Mouse (Mus musculus): ENCODE data around the gene Abcd3. TPM values are rescaled to one million over a fixed set of nuclear protein-coding genes. Genes with fewer than 3 reads are reported as not detected.

Gene Abcd3
- total and polyA plus RNA-seq, 3 experiments, result 14.8 to 61.4 (median 29.9) TPM

- Histone ChIP-seq H3K36me3 (ENCODE audit: control insufficient read depth in 1 of 2, insufficient read depth in 2 of 2, low read length in 2 of 2) (peaks cover 0 to 12% of the 10 kb centered on the region in 2 experiments; a peak in 2 of 4 replicates), H3K79me2 (ENCODE audit: control insufficient read depth, insufficient read depth, low read length, poor library complexity) (no peaks in the 10 kb centered on the region), H3K27ac (ENCODE audit: control insufficient read depth, low read depth, low read length) (no peak overlapping the region), H3K27me3 (ENCODE audit: control insufficient read depth in 1 of 2, insufficient read depth in 2 of 2, low read length in 2 of 2) (no peaks in the 10 kb centered on the region), H3K9ac (ENCODE audit: control insufficient read depth, low read depth, low read length, poor library complexity, severe bottlenecking) (no peak overlapping the region), H3K4me3 (ENCODE audit: control insufficient read depth in 1 of 2, insufficient read depth in 1 of 2, low read depth in 2 of 2, low read length in 2 of 2) (no peak overlapping the region), H3K4me1 (ENCODE audit: control insufficient read depth in 1 of 2, insufficient read depth in 2 of 2, low read length in 2 of 2) (peaks cover 9 to 16% of the 10 kb centered on the region in 2 experiments), H3K9me3 (replicated peaks; ENCODE audit: insufficient read depth, low read length) (no peaks in the 10 kb centered on the region)
- DNase-seq (ENCODE audit: low read depth, low spot score), result no peak
- TF ChIP-seq MYC (IDR thresholded peaks at IDR 0.05; ENCODE audit: low read depth, low read length), result no peak
- TF ChIP-seq TBP (IDR thresholded peaks at IDR 0.05; ENCODE audit: low read depth, low read length), result no peak
- TF ChIP-seq ETS1 (IDR thresholded peaks at IDR 0.05; ENCODE audit: low read depth, low read length), result no peak
- no peak for TF ChIP-seq USF1 (IDR thresholded peaks at IDR 0.05; ENCODE audit: low read depth, low read length)
- no peak for TF ChIP-seq MXI1 (IDR thresholded peaks at IDR 0.05; ENCODE audit: low read depth, low read length)
- TF ChIP-seq CTCF (IDR thresholded peaks at IDR 0.05 in 2 of 3, conservative IDR thresholded peaks at IDR 0.05 in 1 of 3; ENCODE audit: control insufficient read depth in 1 of 3, insufficient read depth in 1 of 3, low read depth in 2 of 3, low read length in 3 of 3, poor library complexity in 1 of 3, severe bottlenecking in 1 of 3), result no peak
- no peak for TF ChIP-seq MYB (IDR thresholded peaks at IDR 0.05; ENCODE audit: low read depth, low read length)
- no peak for TF ChIP-seq BHLHE40 (IDR thresholded peaks at IDR 0.05; ENCODE audit: borderline replicate concordance, low read depth, low read length)
- no peak for TF ChIP-seq RCOR1 (IDR thresholded peaks at IDR 0.05; ENCODE audit: low read depth, low read length)
- no peak for TF ChIP-seq UBTF (IDR thresholded peaks at IDR 0.05; ENCODE audit: borderline replicate concordance, insufficient read depth, low read depth, low read length)
- no peak for TF ChIP-seq CHD2 (IDR thresholded peaks at IDR 0.05; ENCODE audit: low read length)
- no peak for TF ChIP-seq GABPA (IDR thresholded peaks at IDR 0.05; ENCODE audit: low read depth, low read length)
- TF ChIP-seq TAL1 (IDR thresholded peaks at IDR 0.05; ENCODE audit: low read length), result no peak
- no peak for TF ChIP-seq KAT2A (conservative IDR thresholded peaks at IDR 0.05; ENCODE audit: low read depth, low read length)
- no peak for TF ChIP-seq HCFC1 (IDR thresholded peaks at IDR 0.05; ENCODE audit: low read depth, low read length)
Measured at GRCm38 (mm10) chr3:121840351-121840750, 25.2 kb upstream of the Abcd3 start.

DNA sequence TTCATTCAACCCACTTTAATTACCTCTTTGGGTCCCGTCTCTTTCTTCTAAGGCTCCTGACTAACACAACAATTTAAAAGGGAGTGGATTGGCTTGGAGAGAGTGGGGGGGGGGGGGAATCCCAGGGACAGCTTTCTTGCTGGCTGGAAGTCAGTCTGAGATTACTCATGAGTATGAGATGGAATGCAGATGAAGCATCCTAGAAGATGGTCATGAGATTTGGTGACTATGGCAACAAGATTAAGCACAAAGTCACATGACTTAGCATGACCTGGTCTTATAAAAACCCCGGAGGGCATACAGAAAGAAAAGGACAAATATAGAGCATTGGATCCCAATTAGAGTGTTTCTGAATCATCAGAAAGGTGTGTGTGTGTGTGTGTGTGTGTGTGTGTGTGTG, 19.6 kb upstream of the Abcd3 start:
- Histone ChIP-seq H3K9me3 (replicated peaks; ENCODE audit: insufficient read depth, low read length) (no peaks in the 10 kb centered on the region), H3K79me2 (ENCODE audit: control insufficient read depth, insufficient read depth, low read length, poor library complexity) (no peaks in the 10 kb centered on the region), H3K27ac (ENCODE audit: control insufficient read depth, low read depth, low read length) (no peak overlapping the region), H3K9ac (ENCODE audit: control insufficient read depth, low read depth, low read length, poor library complexity, severe bottlenecking) (no peak overlapping the region), H3K27me3 (ENCODE audit: control insufficient read depth in 1 of 2, insufficient read depth in 2 of 2, low read length in 2 of 2) (no peaks in the 10 kb centered on the region), H3K36me3 (ENCODE audit: control insufficient read depth in 1 of 2, insufficient read depth in 2 of 2, low read length in 2 of 2) (no peaks in the 10 kb centered on the region), H3K4me1 (ENCODE audit: control insufficient read depth in 1 of 2, insufficient read depth in 2 of 2, low read length in 2 of 2) (no peaks in the 10 kb centered on the region), H3K4me3 (ENCODE audit: control insufficient read depth in 1 of 2, insufficient read depth in 1 of 2, low read depth in 2 of 2, low read length in 2 of 2) (no peak overlapping the region)
- TF ChIP-seq EP300 (IDR thresholded peaks at IDR 0.05; ENCODE audit: low read depth in 1 of 2, low read length in 2 of 2), result no peak
- no peak for TF ChIP-seq E2F4 (IDR thresholded peaks at IDR 0.05; ENCODE audit: borderline replicate concordance, low read depth, low read length)
- no peak for TF ChIP-seq RAD21 (IDR thresholded peaks at IDR 0.05; ENCODE audit: low read depth, low read length)
- TF ChIP-seq CTCF (IDR thresholded peaks at IDR 0.05 in 2 of 3, conservative IDR thresholded peaks at IDR 0.05 in 1 of 3; ENCODE audit: control insufficient read depth in 1 of 3, insufficient read depth in 1 of 3, low read depth in 2 of 3, low read length in 3 of 3, poor library complexity in 1 of 3, severe bottlenecking in 1 of 3), result no peak
- TF ChIP-seq NELFE (IDR thresholded peaks at IDR 0.05; ENCODE audit: low read depth, low read length), result no peak
- no peak for TF ChIP-seq POLR2AphosphoS5 (IDR thresholded peaks at IDR 0.05; ENCODE audit: borderline replicate concordance, low read depth, low read length)
- TF ChIP-seq BHLHE40 (IDR thresholded peaks at IDR 0.05; ENCODE audit: borderline replicate concordance, low read depth, low read length), result no peak
- no peak for TF ChIP-seq KAT2A (conservative IDR thresholded peaks at IDR 0.05; ENCODE audit: low read depth, low read length)
- no peak for TF ChIP-seq ZNF384 (IDR thresholded peaks at IDR 0.05; ENCODE audit: low read depth, low read length)
- DNase-seq (ENCODE audit: low read depth, low spot score), result no peak

Data from MEL (cell line).